Mouse (Mus musculus): ENCODE results near the gene Dram1.

DNA sequence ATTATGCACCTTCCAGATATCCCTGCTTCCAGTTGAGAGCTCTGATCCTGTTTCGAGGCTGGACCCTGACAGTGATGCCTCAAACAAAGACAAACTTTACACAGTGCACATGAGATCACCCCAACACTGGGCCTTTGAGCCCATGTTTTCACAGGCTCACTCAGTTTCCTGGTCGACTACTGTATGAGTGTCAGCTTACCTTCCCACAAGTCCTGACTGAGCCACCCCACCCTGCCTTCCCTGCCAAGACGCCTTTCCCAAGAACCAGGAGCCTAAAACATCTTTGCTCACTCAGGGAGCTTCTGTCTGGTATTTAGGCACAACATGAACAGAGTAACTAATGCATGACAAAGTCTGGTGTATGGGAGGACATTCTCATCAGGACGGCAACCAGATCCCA is 9.6 kb downstream of the Dram1 start:
- no peak for TF ChIP-seq MAFK (IDR thresholded peaks at IDR 0.05; ENCODE audit: insufficient read depth, low read depth, low read length)
- TF ChIP-seq ZNF384 (IDR thresholded peaks at IDR 0.05; ENCODE audit: low read depth, low read length), result no peak
- no peak for TF ChIP-seq ZC3H11A (IDR thresholded peaks at IDR 0.05; ENCODE audit: borderline replicate concordance, low read depth, low read length)
- TF ChIP-seq CHD2 (IDR thresholded peaks at IDR 0.05; ENCODE audit: low read depth, low read length), result no peak
- TF ChIP-seq HCFC1 (IDR thresholded peaks at IDR 0.05; ENCODE audit: borderline replicate concordance, insufficient read depth, low read length), result no peak

Measured in ES-E14 (cell line).